Mouse (Mus musculus) c-Kit-negative CD71-positive TER-119-positive erythroid progenitor cells, embryonic 14.5 days (primary cell): ENCODE measurements around the gene Mob3a.

Experiments used
- DNase-seq: peaks from one replicate; pipeline ENCODE4 v3.0.0-alpha.2; 2013; ENCODE audit warnings: low read depth, low spot score

Mob3a gene

GRCm38 (mm10) chr10:80677942-80678436 is 23.8 kb downstream of the Mob3a start, which contains the start of gene Mknk2:
Mknk2 (minus strand) TSS chr10:80678112.
- DNase-seq, result peak; percentile 70

DNA sequence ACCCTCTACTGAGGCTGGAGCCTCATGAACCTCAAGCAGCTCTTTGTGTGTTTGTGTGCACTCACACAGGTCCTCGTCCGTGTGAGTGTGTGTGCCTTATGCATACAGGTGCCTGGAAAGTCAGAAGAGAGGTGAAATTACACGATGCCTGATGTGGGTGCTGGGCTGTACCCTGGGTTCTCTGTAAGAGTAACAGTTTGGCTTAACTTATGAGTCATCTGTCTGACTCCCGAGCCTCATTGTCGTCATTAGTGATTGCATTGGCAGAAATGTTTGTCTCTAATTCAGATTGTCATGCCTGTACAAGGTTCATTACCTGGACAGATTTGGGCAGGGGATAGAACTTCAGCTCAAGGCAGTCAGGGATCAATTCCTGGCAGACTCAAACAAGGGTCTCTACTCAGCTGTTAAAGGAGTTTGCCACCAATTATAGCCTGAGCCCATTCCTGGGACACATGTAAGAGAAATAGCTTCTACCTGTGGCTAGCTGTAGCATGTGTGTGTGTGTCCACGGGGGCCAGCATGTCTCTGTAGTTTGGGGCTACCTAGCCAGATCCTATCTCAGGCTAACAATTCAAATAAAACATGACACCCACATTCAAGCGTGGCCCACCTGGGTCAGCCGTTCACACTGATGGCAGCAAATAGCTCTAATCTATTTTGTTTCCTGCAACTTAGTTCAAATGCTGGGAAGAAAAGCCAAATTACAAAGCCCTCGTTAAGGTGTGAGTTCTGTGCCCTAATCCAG is 24.5 kb downstream of the Mob3a start:
- DNase-seq, result no peak

DNA sequence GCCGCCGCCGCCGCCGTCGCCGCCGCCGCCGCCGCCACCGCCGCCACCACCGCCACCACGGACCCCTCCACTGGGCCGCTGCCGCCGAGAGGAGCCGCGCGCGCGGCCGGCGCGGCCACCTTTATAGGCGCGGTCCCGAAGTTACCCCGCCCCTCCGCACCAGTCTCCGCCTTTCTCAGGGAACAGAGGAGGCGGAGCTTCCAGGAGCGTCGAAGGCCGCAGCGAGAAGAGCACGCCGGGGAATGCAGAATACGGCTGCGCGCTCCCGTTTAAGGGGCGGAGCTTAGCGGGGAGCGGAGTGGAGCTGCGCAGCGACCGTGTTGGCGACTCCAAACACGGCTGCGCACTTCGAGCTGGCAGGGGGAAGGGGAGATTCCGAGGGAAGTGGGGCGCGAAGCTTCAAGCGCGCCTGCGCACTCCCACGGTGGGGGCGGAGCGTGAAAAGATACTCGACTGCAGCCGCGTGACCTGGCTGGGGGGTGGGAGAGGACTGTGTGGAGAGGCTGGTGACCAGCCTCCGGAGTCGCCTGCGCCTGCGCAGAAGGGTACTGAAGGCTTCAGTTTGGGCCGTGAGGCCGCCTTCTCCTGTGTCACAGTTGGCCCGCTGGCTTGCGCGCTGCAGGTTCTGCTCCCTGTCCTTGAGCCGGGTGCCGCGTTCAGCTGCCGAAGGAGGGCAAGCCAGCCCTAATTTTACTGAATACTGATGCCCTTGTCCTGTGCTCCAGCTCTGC is 25.4 kb downstream of the Mob3a start:
- DNase-seq, result peak; percentile 97

GRCm38 (mm10) chr10:80675405-80676197 is 26.2 kb downstream of the Mob3a start:
- no peak for DNase-seq

- no peak for DNase-seq
Measured at GRCm38 (mm10) chr10:80674851-80675404, 26.8 kb downstream of the Mob3a start.

GRCm38 (mm10) chr10:80674161-80674711 is 27.5 kb downstream of the Mob3a start:
- DNase-seq, result no peak

DNA sequence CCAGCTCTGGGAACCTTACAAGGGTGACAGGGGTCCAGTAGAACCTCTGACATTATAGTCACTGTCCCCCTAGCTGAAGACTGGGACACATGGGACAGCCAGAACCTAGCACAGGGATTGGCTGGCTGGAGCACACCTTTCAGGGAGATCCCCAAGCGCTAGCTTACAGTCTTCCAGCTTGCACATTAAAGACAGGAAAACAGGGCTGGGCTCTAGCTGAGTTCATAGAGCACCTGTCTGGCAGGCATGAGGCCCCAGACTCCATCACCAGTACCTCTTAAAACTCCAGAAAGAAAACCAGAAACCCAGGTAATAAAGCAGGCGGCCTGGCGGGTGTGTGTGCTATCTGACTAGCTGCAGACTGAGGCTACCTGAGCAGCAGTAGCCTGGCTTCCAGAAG is 28.1 kb downstream of the Mob3a start:
- no peak for DNase-seq

- DNase-seq, result no peak
Measured at GRCm38 (mm10) chr10:80671936-80672690, 29.7 kb downstream of the Mob3a start.

GRCm38 (mm10) chr10:80671251-80671650 is 30.5 kb downstream of the Mob3a start:
- no peak for DNase-seq

DNA sequence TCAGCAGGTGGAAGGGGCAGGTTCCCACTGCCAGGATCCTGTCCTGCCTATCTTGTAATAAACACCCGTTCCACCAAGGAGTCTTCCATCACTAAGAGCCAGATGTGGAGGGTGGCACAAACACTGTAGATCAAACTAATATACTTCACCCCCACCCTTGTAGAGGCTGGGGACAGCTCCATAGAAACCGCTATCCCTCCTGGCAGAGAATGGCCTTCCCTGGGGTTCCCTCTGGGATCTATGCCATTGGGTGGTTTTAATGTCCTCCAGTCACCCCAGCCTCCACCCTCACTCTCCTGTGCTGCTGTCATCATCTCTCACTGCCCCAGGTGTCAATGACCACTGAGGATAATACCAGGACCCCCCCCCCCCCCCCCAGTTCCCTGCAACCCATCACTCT is 31.2 kb downstream of the Mob3a start:
- DNase-seq, result no peak

DNA sequence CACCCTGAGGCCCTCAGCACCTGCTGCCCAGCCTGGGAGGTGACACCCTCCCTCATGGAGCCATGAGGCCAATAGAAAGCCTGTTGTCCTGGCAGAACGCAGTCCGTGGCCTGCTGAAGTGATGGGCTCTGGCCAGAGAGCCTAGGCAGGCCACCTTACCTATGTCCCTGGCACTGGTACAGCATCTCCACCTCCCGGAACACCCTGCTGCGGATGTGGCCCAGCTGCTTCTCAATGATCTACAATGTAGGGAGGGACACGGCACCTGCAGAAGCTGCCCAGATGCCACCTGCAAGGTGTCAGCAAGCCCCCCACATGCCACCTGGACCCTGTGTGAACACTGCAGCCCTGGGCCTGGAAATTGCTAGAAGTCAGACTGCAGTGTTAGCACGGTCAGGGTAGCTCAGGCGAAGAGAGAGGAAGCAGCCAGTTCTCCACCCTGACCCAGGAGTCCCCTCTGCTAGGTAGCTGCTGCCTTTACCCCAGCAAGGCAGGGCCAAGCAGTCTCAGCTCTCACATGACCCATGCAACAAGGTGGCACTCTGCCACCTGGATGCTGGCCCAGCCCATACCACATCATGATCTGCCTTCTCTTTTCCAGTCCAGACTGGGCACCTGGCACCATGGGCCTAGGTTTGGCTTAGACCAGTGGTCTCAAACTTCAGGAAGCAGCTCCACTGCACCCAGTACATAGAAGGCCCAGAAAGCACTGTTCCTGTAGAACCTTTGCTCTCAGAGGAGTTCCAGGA is 31.9 kb downstream of the Mob3a start:
- DNase-seq, result no peak

DNA sequence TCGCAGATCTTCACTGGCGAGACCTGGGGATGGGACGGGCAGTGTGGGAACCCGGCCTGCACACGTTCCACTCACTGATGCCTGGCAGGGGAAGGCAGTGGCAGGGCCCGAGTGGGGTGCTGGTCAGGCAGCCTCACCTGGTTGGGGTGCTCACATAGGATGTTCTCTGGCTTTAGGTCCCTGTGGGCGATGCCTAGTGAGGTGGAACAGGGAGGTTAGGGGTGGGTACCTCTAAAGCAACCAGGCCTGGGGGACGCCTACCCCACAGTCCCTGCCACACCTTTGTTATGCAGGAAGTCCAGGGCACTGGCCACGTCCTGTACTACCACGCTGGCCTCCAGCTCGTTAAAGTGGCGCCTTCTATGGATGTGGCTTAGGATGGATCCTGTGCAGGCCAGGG is 32.8 kb downstream of the Mob3a start:
- no peak for DNase-seq

- DNase-seq, result no peak
Measured at GRCm38 (mm10) chr10:80668614-80669013, 33.2 kb downstream of the Mob3a start.

GRCm38 (mm10) chr10:80666837-80667412 is 34.9 kb downstream of the Mob3a start:
- no peak for DNase-seq

DNA sequence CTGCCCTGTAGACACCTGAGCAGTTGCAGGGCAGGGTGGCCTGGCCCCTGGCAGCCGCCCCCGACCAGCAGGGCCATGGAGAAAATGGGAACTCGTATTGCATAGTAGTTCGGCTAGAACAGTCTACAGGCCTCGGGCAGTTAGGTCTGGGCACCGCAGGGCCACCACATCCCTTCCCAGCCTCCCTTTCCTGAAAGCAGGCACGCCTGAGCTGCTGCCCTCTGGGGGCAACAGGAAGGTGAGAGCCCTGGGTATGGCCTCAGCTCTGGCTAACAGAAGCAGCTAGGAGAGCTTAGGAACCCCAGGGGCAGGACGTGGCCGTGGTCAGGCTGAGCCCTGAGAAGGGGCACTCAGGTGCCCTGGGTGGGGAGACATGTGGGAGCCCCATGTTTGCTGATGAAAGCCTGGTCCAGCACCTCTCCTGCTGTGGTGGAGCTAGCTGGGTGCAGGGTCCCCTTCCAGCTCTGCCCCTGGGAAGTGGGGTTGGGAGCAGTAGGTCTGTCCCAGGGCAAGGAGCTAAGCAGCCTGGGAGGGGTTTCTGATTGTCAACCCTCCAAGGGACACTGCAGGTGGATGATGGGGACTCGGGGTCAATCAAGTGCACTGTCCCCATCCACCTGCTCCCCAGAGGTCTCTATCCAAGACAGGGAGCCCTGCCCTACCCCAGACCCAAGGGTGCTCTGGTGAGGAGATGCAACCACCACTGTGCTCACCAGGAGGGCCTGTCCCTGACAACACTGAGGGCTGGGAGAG is 35.6 kb downstream of the Mob3a start:
- no peak for DNase-seq

- no peak for DNase-seq
Measured at GRCm38 (mm10) chr10:80665459-80665858, 36.3 kb downstream of the Mob3a start.

- no peak for DNase-seq
Measured at GRCm38 (mm10) chr10:80665016-80665380, 36.8 kb downstream of the Mob3a start.

- no peak for DNase-seq
Measured at GRCm38 (mm10) chr10:80664197-80665015, 37.4 kb downstream of the Mob3a start.
